29 mouse cellular contexts compared by ENCODE assay signal in genomic region chr7:30222205-30222604, GRCm38 (mm10). TPM values are rescaled to one million over a fixed set of nuclear protein-coding genes. Genes with fewer than 3 reads are reported as not detected.
"Had no signal": no experiment of that assay in that cellular context is flagged by ENCODE, and none has a peak within 500 bp of the region (broad histone marks: within the 10 kb centered on the region; RNA-seq: fewer than 3 reads in every experiment).

No protein-coding gene starts in this region.

- ATAC-seq: intestine, postnatal 0 days; lung, postnatal 0 days; midbrain, embryonic 13.5 days; midbrain, embryonic 16.5 days had no signal

- H3K27me3 ChIP-seq: limb, embryonic 13.5 days; midbrain, embryonic 13.5 days; neural tube, embryonic 13.5 days had no signal

- H3K4me2 ChIP-seq: limb, embryonic 13.5 days; lung, embryonic 14.5 days; midbrain, embryonic 13.5 days; neural tube, embryonic 13.5 days had no signal

- H3K9me3 ChIP-seq: limb, embryonic 10.5 days; limb, embryonic 13.5 days; midbrain, embryonic 10.5 days; midbrain, embryonic 13.5 days; neural tube, embryonic 13.5 days had no signal

- H3K9ac ChIP-seq: limb, embryonic 13.5 days; lung, embryonic 14.5 days; midbrain, embryonic 13.5 days; neural tube, embryonic 13.5 days had no signal

- DNase-seq: kidney, adult 2 months; kidney, postnatal 4 days; lung, embryonic 14.5 days; retina, postnatal 1 day; right cerebral cortex, postnatal 25 days; thymus, adult 2 months; thymus, postnatal 4 days had no signal

- H3K4me3 ChIP-seq: limb, embryonic 10.5 days; limb, embryonic 13.5 days; midbrain, embryonic 10.5 days; midbrain, embryonic 13.5 days; myocyte; neural tube, embryonic 13.5 days had no signal

- H3K27ac ChIP-seq: kidney, postnatal 0 days; limb, embryonic 10.5 days; limb, embryonic 13.5 days; macrophage; midbrain, embryonic 10.5 days; midbrain, embryonic 13.5 days; neural tube, embryonic 13.5 days had no signal

RNA-seq across cellular contexts. Expression of gene Ovol3, which starts 13.3 kb away (rescaled TPM):
- total RNA-seq: layer of hippocampus, adult 18-20 months; layer of hippocampus, postnatal 14 days; left cerebral cortex, adult 8-10 months; left cerebral cortex, postnatal 25 days; liver, adult 2 months; megakaryocyte, adult 5-6 weeks; monocyte, adult 5-6 weeks; neutrophil, adult 5-6 weeks had no signal
- polyA plus RNA-seq: intestine, embryonic 14.5 days; intestine, postnatal 0 days; kidney, embryonic 14.5 days; kidney, postnatal 0 days; limb, embryonic 10.5 days; macrophage; midbrain, embryonic 10.5 days; midbrain, embryonic 13.5 days; midbrain, embryonic 16.5 days; myocyte; neural tube, embryonic 13.5 days; spleen, adult 2 months had no signal

RNA-seq across cellular contexts. Expression of gene Cox7a1, which starts 38.3 kb away (rescaled TPM):
- total RNA-seq: monocyte, adult 5-6 weeks; neutrophil, adult 5-6 weeks had no signal
